Mouse (Mus musculus): ENCODE measurements around the gene Mnat1. TPM values are rescaled to one million over a fixed set of nuclear protein-coding genes. Genes with fewer than 3 reads are reported as not detected.

Gene Mnat1
- polyA plus RNA-seq, 1 experiment from 2014 or later, result 53.0 TPM

DNA sequence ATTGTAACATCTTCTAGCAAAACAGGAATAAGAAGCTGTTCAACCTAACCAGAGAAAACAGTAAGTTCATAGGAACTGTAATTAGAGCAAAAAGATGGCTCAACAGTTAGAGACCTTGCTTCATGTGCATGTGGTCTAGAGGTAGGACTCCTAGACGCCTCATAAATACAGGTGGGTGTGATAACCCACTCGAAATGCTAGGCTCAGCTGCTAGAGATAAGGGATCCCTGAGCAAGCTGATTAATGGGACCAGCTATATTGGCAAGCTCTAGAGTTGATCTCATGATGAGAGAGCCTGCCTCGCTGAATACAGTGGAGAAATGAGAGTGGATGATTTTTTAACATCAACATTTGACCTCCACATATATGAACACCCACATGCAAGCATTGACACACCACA is 97.7 kb downstream of the Mnat1 start:
- Histone ChIP-seq H3K4me1 (ENCODE audit: control insufficient read depth, insufficient read depth, low read length) (no peaks in the 10 kb centered on the region), H3K27ac (replicated peaks; ENCODE audit: low read depth, low read length) (no peak overlapping the region), H3K9ac (replicated peaks; ENCODE audit: low read length) (no peak overlapping the region), H3K9me3 (replicated peaks; ENCODE audit: control insufficient read depth, low read length) (no peaks in the 10 kb centered on the region), H3K27me3 (ENCODE audit: control insufficient read depth, insufficient read depth, low read length) (no peaks in the 10 kb centered on the region), H3K36me3 (replicated peaks; ENCODE audit: control insufficient read depth, insufficient read depth, low read depth, low read length) (no peaks in the 10 kb centered on the region), H3K4me2 (ENCODE audit: low read depth, low read length) (no peak overlapping the region), H3K4me3 (ENCODE audit: low read depth, low read length) (no peak overlapping the region)
- 89% methylated on average over 3 of the region's 3 CpGs for WGBS
- no peak for ATAC-seq (replicated peaks; ENCODE audit: insufficient number of reproducible peaks, low FRiP score, low TSS enrichment, low read depth)
- DNase-seq (ENCODE audit: low spot score), result no peak

DNA sequence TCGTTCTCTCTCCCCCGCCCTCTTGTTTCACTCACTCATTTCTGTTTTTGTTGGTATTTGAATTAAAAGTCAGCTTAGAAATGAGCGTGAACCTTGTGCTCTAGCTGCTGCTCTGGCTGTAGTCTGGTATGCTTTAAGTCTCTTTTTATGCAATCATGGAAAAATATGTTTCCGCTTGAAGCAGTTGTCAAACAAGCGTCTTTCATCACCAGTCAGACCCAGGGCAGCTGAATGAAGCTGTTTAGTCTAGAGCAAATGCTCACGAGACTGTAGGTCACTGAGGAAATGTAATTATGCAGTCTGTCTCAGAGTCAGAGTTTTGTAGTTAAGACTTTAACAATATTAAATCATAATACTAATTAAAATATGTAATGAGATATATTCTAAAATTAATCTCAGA is 100.4 kb downstream of the Mnat1 start:
- no peaks in the 10 kb centered on the region for H3K4me1 ChIP-seq (ENCODE audit: control insufficient read depth, insufficient read depth, low read length)
- ATAC-seq (replicated peaks; ENCODE audit: insufficient number of reproducible peaks, low FRiP score, low TSS enrichment, low read depth), result no peak
- no peaks in the 10 kb centered on the region for H3K9me3 ChIP-seq (replicated peaks; ENCODE audit: control insufficient read depth, low read length)
- no peaks in the 10 kb centered on the region for H3K27me3 ChIP-seq (ENCODE audit: control insufficient read depth, insufficient read depth, low read length)
- no peak overlapping the region for H3K27ac ChIP-seq (replicated peaks; ENCODE audit: low read depth, low read length)
- peak; percentile 73 for DNase-seq (ENCODE audit: low spot score)
- no peak overlapping the region for H3K4me3 ChIP-seq (ENCODE audit: low read depth, low read length)
- WGBS, result 44% methylated on average over 6 of the region's 6 CpGs
- H3K4me2 ChIP-seq (ENCODE audit: low read depth, low read length), result no peak overlapping the region
- no peaks in the 10 kb centered on the region for H3K36me3 ChIP-seq (replicated peaks; ENCODE audit: control insufficient read depth, insufficient read depth, low read depth, low read length)
- H3K9ac ChIP-seq (replicated peaks; ENCODE audit: low read length), result no peak overlapping the region

DNA sequence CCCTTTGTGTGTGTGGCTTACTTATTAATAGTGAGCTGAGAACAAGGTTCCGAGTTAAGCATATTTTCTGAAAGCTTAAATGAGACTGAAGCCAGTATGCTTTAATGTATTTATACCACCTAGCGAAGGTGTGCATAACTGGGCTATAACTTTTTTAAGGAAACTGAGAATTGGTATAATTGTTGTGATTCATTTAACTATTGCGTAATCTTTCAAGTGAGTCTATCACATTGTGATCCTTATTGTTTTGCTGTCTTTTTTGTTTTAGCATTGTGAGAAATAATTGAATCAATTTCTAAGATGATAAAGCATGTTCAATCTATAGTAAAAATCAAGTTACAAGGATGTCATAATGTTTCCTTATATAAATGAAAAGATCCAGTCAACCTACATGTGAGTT is 104.9 kb downstream of the Mnat1 start:
- Histone ChIP-seq H3K4me1 (ENCODE audit: control insufficient read depth, insufficient read depth, low read length) (no peaks in the 10 kb centered on the region), H3K27ac (replicated peaks; ENCODE audit: low read depth, low read length) (no peak overlapping the region), H3K9me3 (replicated peaks; ENCODE audit: control insufficient read depth, low read length) (no peaks in the 10 kb centered on the region), H3K9ac (replicated peaks; ENCODE audit: low read length) (no peak overlapping the region), H3K4me3 (ENCODE audit: low read depth, low read length) (no peak overlapping the region), H3K27me3 (ENCODE audit: control insufficient read depth, insufficient read depth, low read length) (no peaks in the 10 kb centered on the region), H3K36me3 (replicated peaks; ENCODE audit: control insufficient read depth, insufficient read depth, low read depth, low read length) (no peaks in the 10 kb centered on the region), H3K4me2 (ENCODE audit: low read depth, low read length) (no peak overlapping the region)
- ATAC-seq (replicated peaks; ENCODE audit: insufficient number of reproducible peaks, low FRiP score, low TSS enrichment, low read depth) (no peak), DNase-seq (ENCODE audit: low spot score) (no peak)
- 94% methylated on average over 3 of the region's 3 CpGs for WGBS

DNA sequence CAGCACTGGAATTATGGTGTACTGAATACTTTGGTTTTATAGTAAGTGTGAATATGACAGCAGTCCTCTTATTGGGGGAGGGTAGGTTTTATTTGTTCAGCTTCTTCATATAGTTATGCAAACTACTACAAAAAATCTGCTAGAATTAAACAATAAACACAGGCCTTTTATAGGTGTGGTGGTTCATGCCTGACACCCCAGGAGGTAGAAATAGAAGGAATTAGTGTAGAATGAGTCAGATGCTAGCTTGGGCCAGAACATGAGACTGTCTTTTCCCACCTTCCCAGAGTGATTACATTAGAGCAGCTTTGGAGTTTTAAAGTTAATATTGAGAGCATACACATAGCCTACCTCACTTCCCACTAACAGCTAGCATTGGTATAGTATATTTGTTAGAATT is 106.7 kb downstream of the Mnat1 start:
- H3K27me3 ChIP-seq (ENCODE audit: control insufficient read depth, insufficient read depth, low read length), result no peaks in the 10 kb centered on the region
- H3K9me3 ChIP-seq (replicated peaks; ENCODE audit: control insufficient read depth, low read length), result no peaks in the 10 kb centered on the region
- H3K27ac ChIP-seq (replicated peaks; ENCODE audit: low read depth, low read length), result no peak overlapping the region
- no peaks in the 10 kb centered on the region for H3K4me1 ChIP-seq (ENCODE audit: control insufficient read depth, insufficient read depth, low read length)
- H3K4me2 ChIP-seq (ENCODE audit: low read depth, low read length), result no peak overlapping the region
- H3K4me3 ChIP-seq (ENCODE audit: low read depth, low read length), result no peak overlapping the region
- H3K36me3 ChIP-seq (replicated peaks; ENCODE audit: control insufficient read depth, insufficient read depth, low read depth, low read length), result no peaks in the 10 kb centered on the region
- ATAC-seq (replicated peaks; ENCODE audit: insufficient number of reproducible peaks, low FRiP score, low TSS enrichment, low read depth) (no peak), DNase-seq (ENCODE audit: low spot score) (no peak)
- H3K9ac ChIP-seq (replicated peaks; ENCODE audit: low read length), result no peak overlapping the region

DNA sequence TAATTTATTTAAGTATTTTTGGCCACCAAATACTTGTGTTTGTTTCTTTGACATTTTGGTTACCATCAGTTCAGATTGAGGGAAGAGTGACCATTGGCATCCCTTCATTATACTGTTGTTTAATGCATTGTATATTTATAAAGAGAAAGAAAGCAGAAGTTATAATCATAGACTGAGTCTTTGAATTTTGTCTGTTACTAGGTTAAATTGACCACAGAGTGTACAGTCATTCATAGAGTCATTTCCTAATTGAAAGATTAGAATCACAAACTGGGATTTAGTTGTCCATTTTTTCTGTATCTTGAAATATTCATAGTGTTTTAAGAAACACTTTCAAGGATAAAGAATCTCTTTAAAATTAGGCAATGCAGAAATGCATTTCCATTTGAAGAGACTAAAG is 108.0 kb downstream of the Mnat1 start:
- Histone ChIP-seq H3K9me3 (replicated peaks; ENCODE audit: control insufficient read depth, low read length) (no peaks in the 10 kb centered on the region), H3K27me3 (ENCODE audit: control insufficient read depth, insufficient read depth, low read length) (no peaks in the 10 kb centered on the region), H3K36me3 (replicated peaks; ENCODE audit: control insufficient read depth, insufficient read depth, low read depth, low read length) (no peaks in the 10 kb centered on the region), H3K27ac (replicated peaks; ENCODE audit: low read depth, low read length) (no peak overlapping the region), H3K4me2 (ENCODE audit: low read depth, low read length) (no peak overlapping the region), H3K4me1 (ENCODE audit: control insufficient read depth, insufficient read depth, low read length) (no peaks in the 10 kb centered on the region), H3K9ac (replicated peaks; ENCODE audit: low read length) (no peak overlapping the region), H3K4me3 (ENCODE audit: low read depth, low read length) (no peak overlapping the region)
- no peak for DNase-seq (ENCODE audit: low spot score)
- ATAC-seq (replicated peaks; ENCODE audit: insufficient number of reproducible peaks, low FRiP score, low TSS enrichment, low read depth), result no peak

DNA sequence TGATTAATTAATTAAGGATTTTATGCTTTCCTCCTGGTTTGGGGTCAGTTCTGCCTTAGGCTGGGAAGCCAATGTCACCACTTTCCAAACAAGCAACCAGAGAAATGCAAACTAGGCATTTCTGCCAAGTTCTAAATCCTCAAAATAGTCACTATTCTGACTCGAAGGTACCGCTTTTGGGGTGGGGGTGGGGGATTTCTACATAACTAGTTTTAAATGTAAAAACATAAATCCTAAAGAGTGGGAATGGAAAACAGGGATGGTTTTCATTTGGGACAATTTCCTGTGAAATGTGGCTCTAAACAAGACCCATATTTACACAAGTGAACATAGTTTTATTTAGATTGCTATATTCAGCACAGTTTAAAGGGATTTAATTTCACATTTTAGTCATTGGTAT is 109.1 kb downstream of the Mnat1 start:
- Histone ChIP-seq H3K4me2 (ENCODE audit: low read depth, low read length) (no peak overlapping the region), H3K4me3 (ENCODE audit: low read depth, low read length) (no peak overlapping the region), H3K27ac (replicated peaks; ENCODE audit: low read depth, low read length) (no peak overlapping the region), H3K4me1 (ENCODE audit: control insufficient read depth, insufficient read depth, low read length) (no peaks in the 10 kb centered on the region), H3K9ac (replicated peaks; ENCODE audit: low read length) (no peak overlapping the region), H3K27me3 (ENCODE audit: control insufficient read depth, insufficient read depth, low read length) (no peaks in the 10 kb centered on the region), H3K36me3 (replicated peaks; ENCODE audit: control insufficient read depth, insufficient read depth, low read depth, low read length) (no peaks in the 10 kb centered on the region), H3K9me3 (replicated peaks; ENCODE audit: control insufficient read depth, low read length) (no peaks in the 10 kb centered on the region)
- ATAC-seq (replicated peaks; ENCODE audit: insufficient number of reproducible peaks, low FRiP score, low TSS enrichment, low read depth) (no peak), DNase-seq (ENCODE audit: low spot score) (peak; percentile 16)
- WGBS, result 47% methylated on average over 2 of the region's 2 CpGs

DNA sequence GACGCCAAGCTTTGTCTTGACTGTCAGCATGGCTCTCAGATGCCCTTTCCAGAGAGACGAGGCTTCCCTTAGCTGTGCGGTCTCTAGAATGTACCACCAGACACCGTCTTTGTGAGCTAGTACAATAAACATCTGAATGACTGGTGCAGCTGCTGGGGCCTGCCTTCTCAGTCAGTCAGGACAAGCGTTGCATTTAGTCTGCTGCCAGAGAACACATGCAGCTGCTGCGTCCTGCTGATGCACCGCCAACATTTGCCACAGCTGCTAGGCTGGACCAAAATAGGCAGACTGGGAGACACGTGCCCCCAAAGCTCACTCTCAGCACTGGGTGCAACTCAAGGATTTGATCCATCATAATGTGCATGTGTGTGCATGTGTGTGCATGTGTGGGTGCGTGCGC is 118.4 kb downstream of the Mnat1 start:
- Histone ChIP-seq H3K9ac (replicated peaks; ENCODE audit: low read length) (no peak overlapping the region), H3K9me3 (replicated peaks; ENCODE audit: control insufficient read depth, low read length) (no peaks in the 10 kb centered on the region), H3K4me3 (ENCODE audit: low read depth, low read length) (no peak overlapping the region), H3K36me3 (replicated peaks; ENCODE audit: control insufficient read depth, insufficient read depth, low read depth, low read length) (no peaks in the 10 kb centered on the region), H3K4me1 (ENCODE audit: control insufficient read depth, insufficient read depth, low read length) (no peaks in the 10 kb centered on the region), H3K27me3 (ENCODE audit: control insufficient read depth, insufficient read depth, low read length) (no peaks in the 10 kb centered on the region), H3K4me2 (ENCODE audit: low read depth, low read length) (no peak overlapping the region), H3K27ac (replicated peaks; ENCODE audit: low read depth, low read length) (no peak overlapping the region)
- no peak for DNase-seq (ENCODE audit: low spot score)
- no peak; the same call in 1 of the 2 replicates for ATAC-seq (replicated peaks; ENCODE audit: insufficient number of reproducible peaks, low FRiP score, low TSS enrichment, low read depth)
- WGBS, result 67% methylated on average over 10 of the region's 10 CpGs

DNA sequence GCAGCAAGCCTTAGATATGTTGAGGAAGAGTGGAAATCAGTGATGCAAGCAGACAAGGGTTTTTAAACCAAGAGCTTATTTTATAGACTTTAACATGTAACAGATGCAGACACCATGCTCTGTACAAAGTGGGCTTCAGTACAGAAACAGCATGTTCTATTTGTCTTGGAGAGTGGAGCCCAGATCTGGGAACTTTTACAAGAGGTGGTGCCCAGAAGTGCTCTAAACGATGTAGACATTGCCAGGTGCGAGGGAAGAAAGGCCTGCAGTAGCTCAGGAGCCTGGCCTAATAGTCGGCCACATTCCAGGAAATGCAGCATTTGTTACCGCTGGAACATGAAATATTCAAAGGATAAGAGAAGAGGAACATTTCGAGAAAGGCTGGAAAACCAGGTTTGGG is 122.2 kb downstream of the Mnat1 start:
- H3K27ac ChIP-seq (replicated peaks; ENCODE audit: low read depth, low read length), result no peak overlapping the region
- no peaks in the 10 kb centered on the region for H3K36me3 ChIP-seq (replicated peaks; ENCODE audit: control insufficient read depth, insufficient read depth, low read depth, low read length)
- no peak overlapping the region for H3K4me3 ChIP-seq (ENCODE audit: low read depth, low read length)
- H3K4me2 ChIP-seq (ENCODE audit: low read depth, low read length), result no peak overlapping the region
- H3K4me1 ChIP-seq (ENCODE audit: control insufficient read depth, insufficient read depth, low read length), result no peaks in the 10 kb centered on the region
- DNase-seq (ENCODE audit: low spot score) (no peak), ATAC-seq (replicated peaks; ENCODE audit: insufficient number of reproducible peaks, low FRiP score, low TSS enrichment, low read depth) (no peak)
- H3K27me3 ChIP-seq (ENCODE audit: control insufficient read depth, insufficient read depth, low read length), result no peaks in the 10 kb centered on the region
- no peak overlapping the region for H3K9ac ChIP-seq (replicated peaks; ENCODE audit: low read length)
- 75% methylated on average over 5 of the region's 5 CpGs for WGBS
- H3K9me3 ChIP-seq (replicated peaks; ENCODE audit: control insufficient read depth, low read length), result no peaks in the 10 kb centered on the region

DNA sequence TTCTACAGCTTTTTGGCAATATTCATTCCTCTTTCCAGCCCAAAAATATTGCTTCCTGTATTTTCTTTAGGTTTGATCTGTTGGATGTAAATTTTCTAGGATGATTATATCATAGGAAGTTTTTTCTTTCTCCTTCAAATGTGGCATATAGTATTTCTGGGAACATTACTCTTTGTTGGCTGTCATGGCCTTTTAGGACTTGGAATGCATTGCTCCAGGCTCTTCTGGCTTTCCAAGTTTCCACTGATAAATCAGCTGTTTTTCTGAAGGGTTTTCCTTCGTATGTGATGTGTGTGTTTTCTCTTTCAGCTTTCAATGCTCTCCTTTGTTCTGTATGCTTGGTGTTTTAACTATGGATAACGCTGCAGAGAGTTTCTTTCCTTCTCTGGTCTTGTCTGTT is 131.5 kb downstream of the Mnat1 start:
- no peak for ATAC-seq (replicated peaks; ENCODE audit: insufficient number of reproducible peaks, low FRiP score, low TSS enrichment, low read depth)
- DNase-seq (ENCODE audit: low spot score), result peak; percentile 10
- Histone ChIP-seq H3K9me3 (replicated peaks; ENCODE audit: control insufficient read depth, low read length) (no peaks in the 10 kb centered on the region), H3K27me3 (ENCODE audit: control insufficient read depth, insufficient read depth, low read length) (no peaks in the 10 kb centered on the region), H3K4me3 (ENCODE audit: low read depth, low read length) (no peak overlapping the region), H3K4me2 (ENCODE audit: low read depth, low read length) (no peak overlapping the region), H3K36me3 (replicated peaks; ENCODE audit: control insufficient read depth, insufficient read depth, low read depth, low read length) (no peaks in the 10 kb centered on the region), H3K4me1 (ENCODE audit: control insufficient read depth, insufficient read depth, low read length) (no peaks in the 10 kb centered on the region), H3K9ac (replicated peaks; ENCODE audit: low read length) (no peak overlapping the region), H3K27ac (replicated peaks; ENCODE audit: low read depth, low read length) (no peak overlapping the region)
- 34% methylated on average over 2 of the region's 2 CpGs for WGBS
